Mouse (Mus musculus) CH12.LX (cell line): Measurements from ENCODE around the gene Fam53a.

Experiments
- CHD1 ChIP-seq: IDR thresholded peaks from 2 replicates; pipeline ENCODE4 v1.6.1; 2012; ENCODE audit warnings: low read depth, low read length, improper control_type of control experiment, inconsistent platforms
- CHD2 ChIP-seq: IDR thresholded peaks from 2 replicates; pipeline ENCODE4 v1.6.1; 2011; ENCODE audit warnings: low read length, improper control_type of control experiment
- CTCF ChIP-seq, 2 experiments: IDR thresholded peaks in 1 of 2; conservative IDR thresholded peaks in 1 of 2; 2 replicates each; pipeline ENCODE4 v1.5.1; 2011 to 2012; ENCODE audit warnings: low read depth in 2 of 2, low read length in 2 of 2, improper control_type of control experiment in 1 of 2, inconsistent platforms in 1 of 2, mild to moderate bottlenecking in 1 of 2, moderate library complexity in 1 of 2
- GABPA ChIP-seq: IDR thresholded peaks from 2 replicates; pipeline ENCODE4 v1.6.1; 2012; ENCODE audit warnings: low read depth, low read length, improper control_type of control experiment, inconsistent platforms; ENCODE audit not compliant: insufficient replicate concordance
- MEF2A ChIP-seq: IDR thresholded peaks from 2 replicates; pipeline ENCODE4 v1.6.1; 2014; ENCODE audit warnings: low read depth, mild to moderate bottlenecking, inconsistent platforms, low read length, improper control_type of control experiment, borderline replicate concordance
- POLR2A ChIP-seq: IDR thresholded peaks from 2 replicates; pipeline ENCODE4 v1.6.1; 2011; ENCODE audit warnings: low read depth, mild to moderate bottlenecking, improper control_type of control experiment, low read length
- RAD21 ChIP-seq: IDR thresholded peaks from 2 replicates; pipeline ENCODE4 v1.6.1; 2011; ENCODE audit warnings: low read depth, mild to moderate bottlenecking, low read length, improper control_type of control experiment, moderate library complexity

DNA sequence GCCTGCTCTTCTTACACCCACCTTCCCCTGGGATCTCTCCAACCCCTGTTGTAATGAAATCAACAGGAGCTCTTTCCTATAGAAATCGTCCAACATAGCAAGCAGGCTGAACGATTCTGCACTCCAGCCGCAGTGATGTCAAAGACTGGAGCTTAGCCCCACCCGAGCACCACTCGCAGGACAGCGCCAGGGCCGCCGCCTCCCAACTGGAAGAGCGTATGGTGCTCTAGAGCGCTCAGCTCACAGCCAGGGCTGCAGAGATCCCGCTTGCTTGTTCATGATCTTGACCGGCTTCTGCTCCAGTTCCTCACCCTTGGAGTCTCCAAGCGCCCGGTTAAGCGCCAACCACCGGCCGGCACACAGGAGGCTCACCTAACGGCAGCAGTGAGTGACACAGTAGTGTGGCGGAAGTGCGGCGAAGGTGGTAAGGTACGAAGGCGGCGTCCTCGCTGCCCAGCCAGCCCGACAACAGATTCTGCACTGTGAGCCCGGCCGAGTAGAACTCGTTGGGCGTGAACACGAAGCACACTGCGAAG lies 27.9 kb upstream of the Fam53a start:
- TF ChIP-seq GABPA (no peak), MEF2A (no peak), RAD21 (no peak), POLR2A (no peak), CTCF (conservative IDR thresholded peaks at IDR 0.05 in 1 of 2, IDR thresholded peaks at IDR 0.05 in 1 of 2; ENCODE audit: low read depth in 2 of 2, low read length in 2 of 2) (no peak), CHD1 (no peak), CHD2 (no peak)
